Mouse (Mus musculus) cerebellum, postnatal 14 days (tissue): ENCODE measurements at regions not wholly inside any gene's neighbourhood (a gene's known extent, or its start where the extent isn't known, plus 50 kb on each side); places are given as distances from the start of the nearest gene placed in this dataset.

Source experiments
- DNase-seq, 2 experiments: peaks; one replicate each; pipeline ENCODE4 v3.0.0; 2021; ENCODE audit warnings: mixed read lengths in 2 of 2

- DNase-seq: peak; percentile 38 to 43
Measured at GRCm38 (mm10) chr16:92890713-92891112, 64.8 kb upstream of the Runx1 start.

GRCm38 (mm10) chr16:92889537-92889936 is 63.6 kb upstream of the Runx1 start:
- DNase-seq: no peak

GRCm38 (mm10) chr16:92886226-92886625 is 60.3 kb upstream of the Runx1 start:
- no peak for DNase-seq

- DNase-seq: no peak
Measured at GRCm38 (mm10) chr16:92883821-92884272, 57.9 kb upstream of the Runx1 start.

GRCm38 (mm10) chr16:92880356-92881043 is 54.6 kb upstream of the Runx1 start:
- DNase-seq: no peak

- no peak for DNase-seq
Measured at GRCm38 (mm10) chr16:92878081-92878480, 52.1 kb upstream of the Runx1 start.
